Mouse (Mus musculus) pancreas, adult 10 weeks (tissue): ENCODE results near the gene Ubr3. TPM values are rescaled to one million over a fixed set of nuclear protein-coding genes. Genes with fewer than 3 reads are reported as not detected.

Experiments
- polyA plus RNA-seq: library from polyadenylated mRNA; stranded (reverse); fragments of 350-450 nt; fragmentation: Illumina TruSeq; extraction: RNeasy Lipid Tissue Mini Kit (QIAGEN cat#74804); gene quantifications from one replicate; pipeline ENCODE4 v1.2.3, GENCODE M21; 2015; ENCODE audit warnings: low read depth, low replicate concordance; ENCODE audit not compliant: insufficient read depth

The Ubr3 gene
- 10.1 TPM for polyA plus RNA-seq

DNA sequence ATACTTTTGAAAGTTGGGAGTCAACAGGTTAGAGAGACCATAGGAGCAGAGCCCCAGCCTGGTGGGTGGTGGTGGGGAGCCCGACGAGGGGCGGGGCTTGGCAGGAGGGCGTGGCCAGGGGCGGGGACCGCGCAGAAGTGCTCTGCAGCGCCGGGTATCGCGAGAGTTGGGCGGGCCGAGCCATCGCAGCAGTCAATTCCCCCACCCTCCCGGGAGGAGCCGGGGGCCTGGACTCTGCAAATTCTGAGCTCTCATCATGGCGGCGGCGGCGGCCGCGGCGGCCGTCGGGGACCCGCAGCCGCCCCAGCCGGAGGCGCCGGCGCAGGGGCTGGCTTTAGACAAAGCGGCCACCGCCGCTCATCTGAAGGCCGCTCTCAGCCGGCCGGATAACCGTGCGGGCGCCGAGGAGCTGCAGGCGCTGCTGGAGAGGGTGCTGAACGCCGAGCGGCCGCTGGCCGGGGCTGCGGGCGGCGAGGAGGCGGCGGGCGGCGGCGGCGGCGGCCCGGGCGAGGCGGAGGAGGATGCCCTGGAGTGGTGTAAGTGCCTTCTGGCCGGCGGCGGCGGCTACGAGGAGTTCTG lies at the start of gene Ubr3:
TSS of gene Ubr3 (plus strand) at position 208 of the 579 bp plus-strand sequence.

DNA sequence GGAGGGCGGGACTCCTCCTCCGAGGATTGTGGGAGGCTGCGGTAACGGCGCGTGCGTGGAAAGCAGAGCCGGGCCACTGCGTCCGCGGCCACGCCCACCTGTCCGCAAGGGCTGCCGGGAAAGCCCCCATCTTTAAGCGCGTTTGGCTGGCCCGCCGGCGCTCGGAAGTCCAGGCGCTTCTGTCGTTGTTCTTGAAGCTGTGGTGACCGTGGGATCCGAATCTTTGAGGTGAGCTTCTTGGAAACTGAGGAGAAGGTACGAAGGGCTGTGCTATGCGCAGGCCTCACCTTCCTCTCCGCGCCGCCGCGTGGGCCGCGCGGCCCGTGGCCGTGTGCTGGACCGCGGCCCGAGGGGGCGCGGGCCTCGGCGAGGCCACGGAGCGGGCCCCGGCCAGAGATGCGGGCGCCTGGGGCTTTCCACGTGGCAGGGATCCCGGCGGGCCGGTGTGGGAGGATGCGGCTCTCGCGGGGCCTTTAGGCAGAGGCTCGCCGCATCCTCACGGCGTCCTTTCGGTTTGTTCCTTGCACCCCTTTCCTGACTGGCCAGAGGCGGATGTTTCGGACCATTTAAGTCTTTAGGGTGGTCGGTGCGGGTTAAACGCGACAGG lies 35.5 kb upstream of the Ubr3 start, which contains the start of gene Ssb:
TSS of gene Ssb (plus strand) at position 78 of the 607 bp plus-strand sequence.

DNA sequence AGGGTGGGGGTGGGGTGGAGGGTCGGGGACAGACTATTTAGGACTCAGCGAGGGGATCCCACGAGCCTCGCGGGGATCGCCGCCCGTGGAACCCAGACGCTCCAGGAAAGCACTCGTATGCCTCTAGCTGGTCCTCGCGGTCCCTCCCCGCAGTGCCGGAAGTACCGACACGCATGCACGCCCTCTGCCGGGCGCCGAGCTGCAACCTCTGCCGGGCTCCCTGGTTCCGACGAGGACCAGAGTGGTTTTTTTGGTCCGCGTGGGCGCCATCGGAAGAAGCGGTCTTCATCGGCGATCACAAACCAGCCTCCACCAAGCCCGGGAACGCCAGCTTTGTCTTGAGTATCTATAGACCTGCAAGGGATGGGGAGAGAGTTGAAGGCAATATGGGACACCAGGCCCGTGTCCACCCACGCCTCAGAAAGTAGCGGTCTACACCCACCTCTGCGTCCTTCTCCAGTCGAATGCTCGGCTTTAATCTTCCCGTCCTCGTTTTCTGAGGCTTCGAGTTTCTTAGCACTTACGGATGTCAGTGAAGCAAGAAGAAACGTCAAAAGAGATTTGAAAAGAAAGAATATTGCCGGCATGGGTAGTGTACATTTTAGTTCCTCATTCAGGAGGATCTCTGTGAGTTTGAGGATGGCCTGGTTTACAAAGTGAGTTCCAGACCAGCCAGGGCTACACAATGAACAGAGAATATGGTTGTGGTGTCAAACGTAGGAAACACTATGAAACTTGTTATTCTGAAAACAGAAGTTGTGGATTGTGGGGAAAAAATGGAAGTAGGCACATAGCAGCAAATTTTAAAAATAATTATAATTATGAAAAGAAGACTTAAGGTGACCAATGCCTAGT lies 11.4 kb upstream of the Ubr3 start, which contains the start of gene Mettl5:
TSS of gene Mettl5 (minus strand) at position 165 of the 855 bp plus-strand sequence.

DNA sequence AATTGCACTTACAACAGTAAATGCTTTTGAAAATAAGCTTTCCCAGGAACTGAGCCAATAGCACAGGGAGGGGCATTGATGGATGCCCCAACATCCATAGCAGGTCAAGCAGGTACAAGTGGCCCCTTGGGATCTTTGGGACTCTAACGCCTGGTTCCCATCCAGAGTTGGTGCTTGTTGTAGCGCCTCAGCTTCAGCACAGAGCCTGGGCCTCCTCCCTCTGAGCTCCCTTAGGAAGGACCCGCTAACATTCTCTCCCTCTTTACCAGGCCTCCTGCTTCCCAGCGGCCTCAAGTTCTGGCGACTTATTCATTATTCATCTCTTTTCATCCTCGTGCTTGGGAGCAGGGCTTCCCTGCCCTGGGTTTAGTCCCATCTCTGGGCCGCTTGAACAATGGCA lies 141.7 kb downstream of the Ubr3 start, which contains the start of gene Myo3b:
TSS of gene Myo3b (plus strand) at position 375 of the 400 bp plus-strand sequence.

Other genes with a start within 250 kb of the Ubr3 start
- gene Klhl41, start 227.1 kb upstream of the Ubr3 start, polyA plus RNA-seq, result not detected
- gene Fastkd1, start 183.7 kb upstream of the Ubr3 start, polyA plus RNA-seq, result 4.3 TPM
- gene Ppig, start 174.7 kb upstream of the Ubr3 start, polyA plus RNA-seq, result 8.6 TPM
- gene Ccdc173, start 107.7 kb upstream of the Ubr3 start, polyA plus RNA-seq, result not detected
- gene Phospho2, start 107.6 kb upstream of the Ubr3 start, polyA plus RNA-seq, result 3.7 TPM
- gene Klhl23, start 75.3 kb upstream of the Ubr3 start, polyA plus RNA-seq, result 0.74 TPM
- gene Ssb, start 35.7 kb upstream of the Ubr3 start, polyA plus RNA-seq, result 35.4 TPM
- 3.0 TPM for gene Mettl5, start 11.6 kb upstream of the Ubr3 start, polyA plus RNA-seq
- gene Myo3b, start 141.9 kb downstream of the Ubr3 start, polyA plus RNA-seq, result not detected